Mouse (Mus musculus) stomach, postnatal 0 days (tissue): ENCODE data around the gene Tcf12.

ENCODE experiments used
- CTCF ChIP-seq: IDR thresholded peaks from 2 replicates; pipeline ENCODE4 v1.5.1; 2016; ENCODE audit warnings: antibody characterized with exemption, low read depth, mild to moderate bottlenecking, moderate library complexity
- EP300 ChIP-seq: optimal IDR thresholded peaks from 2 replicates; pipeline ENCODE3; 2016; ENCODE audit warnings: antibody characterized with exemption

DNA sequence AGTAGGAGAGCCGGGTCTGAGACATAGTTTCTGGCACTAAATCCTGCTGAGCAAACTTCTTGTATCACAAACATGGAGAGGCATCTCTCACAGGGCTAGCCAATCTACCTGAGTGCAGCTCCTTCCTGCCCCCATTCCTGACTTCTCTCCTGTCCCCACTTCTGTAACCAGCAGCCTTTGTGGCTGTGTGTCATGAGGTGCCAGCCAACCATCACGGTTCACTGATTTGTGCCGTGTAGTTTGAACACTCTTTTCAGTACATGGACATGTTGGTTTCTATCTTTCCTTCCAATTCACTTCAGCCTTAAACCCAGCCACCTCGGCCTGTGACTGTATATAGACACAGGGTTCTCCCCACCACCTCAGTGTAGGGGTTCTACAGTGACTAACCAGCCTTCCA, 280.7 kb downstream of the Tcf12 start:
- no peak for TF ChIP-seq EP300
- TF ChIP-seq CTCF, result no peak
